Mouse (Mus musculus) stomach, postnatal 0 days (tissue): ENCODE results near the gene Cmah. TPM values are rescaled to one million over a fixed set of nuclear protein-coding genes. Genes with fewer than 3 reads are reported as not detected.

ENCODE experiments used
- ATAC-seq: fragments of 200-750 bp; cut with Nextera tagmentation; 2 replicates; pipeline ENCODE4 v1.8.0; 2017; ENCODE audit not compliant: low FRiP score, low TSS enrichment
- DNase-seq: peaks from one replicate; pipeline ENCODE4 v3.0.0-alpha.2; 2016; ENCODE audit warnings: low spot score
- H3K27ac ChIP-seq: fragments of 300-500 bp; sonication (generic); replicated peaks from 2 replicates; pipeline ENCODE4 v1.5.1; 2014; ENCODE audit warnings: mild to moderate bottlenecking, control low read depth
- H3K27me3 ChIP-seq: fragments of 300-500 bp; sonication (generic); 2 replicates; pipeline ENCODE4 v1.6.1; 2014; ENCODE audit warnings: low read length; ENCODE audit not compliant: control insufficient read depth, insufficient read depth
- H3K36me3 ChIP-seq: fragments of 300-500 bp; sonication (generic); 2 replicates; pipeline ENCODE4 v1.6.1; 2014; ENCODE audit warnings: low read length, mixed read lengths; ENCODE audit not compliant: control insufficient read depth, insufficient read depth
- H3K4me1 ChIP-seq: fragments of 300-500 bp; sonication (generic); replicated peaks from 2 replicates; pipeline ENCODE4 v1.6.1; 2014; ENCODE audit warnings: antibody characterized with exemption; ENCODE audit not compliant: control insufficient read depth, insufficient read depth
- H3K4me2 ChIP-seq: fragments of 300-500 bp; sonication (generic); replicated peaks from 2 replicates; pipeline ENCODE4 v1.6.1; 2014; ENCODE audit warnings: low read depth, mild to moderate bottlenecking, control low read depth, moderate library complexity
- H3K4me3 ChIP-seq: fragments of 300-500 bp; sonication (generic); 2 replicates; pipeline ENCODE4 v1.5.1; 2014; ENCODE audit warnings: low read depth, low read length, control low read depth
- H3K9ac ChIP-seq: fragments of 300-500 bp; sonication (generic); 2 replicates; pipeline ENCODE4 v1.6.1; 2014; ENCODE audit warnings: mild to moderate bottlenecking, low read length, control low read depth, mixed read lengths
- H3K9me3 ChIP-seq: fragments of 300-500 bp; sonication (generic); 2 replicates; pipeline ENCODE4 v1.6.1; 2016; ENCODE audit warnings: low read length; ENCODE audit not compliant: control insufficient read depth
- CTCF ChIP-seq: IDR thresholded peaks from 2 replicates; pipeline ENCODE4 v1.5.1; 2016; ENCODE audit warnings: antibody characterized with exemption, low read depth, mild to moderate bottlenecking, moderate library complexity
- EP300 ChIP-seq: optimal IDR thresholded peaks from 2 replicates; pipeline ENCODE3; 2016; ENCODE audit warnings: antibody characterized with exemption
- WGBS: fragments of 180-500 bp; shearing (Covaris S2); extraction: QIAGEN DNeasy Blood & Tissue Kit; methylation state at CpG from one replicate; pipeline ENCODE4 v1.1.7; 2014; 5-methylcytosine and 5-hydroxymethylcytosine counted together
- polyA plus RNA-seq: library from polyadenylated mRNA; unstranded; fragments of >200 nt; fragmentation: Nextera tagmentation; extraction: Ambion mirVana; gene quantifications from 2 replicates; pipeline ENCODE4 v1.2.1, GENCODE M21; 2015

Cmah gene
- polyA plus RNA-seq, 1 experiment from 2014 or later: 1.3 TPM

DNA sequence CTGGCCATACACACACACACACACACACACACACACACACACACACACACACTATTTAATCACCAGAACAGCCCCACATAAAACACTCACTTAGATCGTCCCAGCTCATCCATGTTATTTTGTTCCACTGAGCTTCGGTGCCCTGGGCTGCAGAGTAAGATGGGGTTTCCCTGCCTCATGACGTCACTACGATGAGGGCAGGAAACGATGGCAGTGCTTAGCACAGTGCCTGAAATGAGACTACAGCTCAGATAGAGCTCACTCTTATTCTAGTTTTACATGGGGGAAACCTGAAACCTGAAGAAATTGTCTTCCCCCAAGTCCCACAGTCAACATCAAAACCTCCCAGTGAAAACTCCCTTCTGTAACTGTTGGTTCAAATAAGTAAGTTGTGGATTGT is 159.9 kb downstream of the Cmah start:
- Histone ChIP-seq H3K27me3 (no peaks in the 10 kb centered on the region), H3K4me3 (no peak overlapping the region), H3K9ac (no peak overlapping the region), H3K4me1 (no peaks in the 10 kb centered on the region), H3K36me3 (no peaks in the 10 kb centered on the region), H3K9me3 (no peaks in the 10 kb centered on the region), H3K4me2 (no peak overlapping the region), H3K27ac (no peak overlapping the region)
- DNase-seq (no peak), ATAC-seq (no peak)
- TF ChIP-seq EP300 (no peak), CTCF (no peak)
- WGBS: 80% methylated on average over 5 of the region's 5 CpGs

GRCm38 (mm10) chr13:24487546-24487945 is 160.3 kb downstream of the Cmah start:
- H3K27me3 ChIP-seq: no peaks in the 10 kb centered on the region
- H3K4me1 ChIP-seq: no peaks in the 10 kb centered on the region
- WGBS: 74% methylated on average over 5 of the region's 5 CpGs
- no peak overlapping the region for H3K9ac ChIP-seq
- H3K4me2 ChIP-seq: no peak overlapping the region
- ATAC-seq: no peak
- H3K27ac ChIP-seq: no peak overlapping the region
- TF ChIP-seq EP300: no peak
- no peak for TF ChIP-seq CTCF
- no peak for DNase-seq
- no peaks in the 10 kb centered on the region for H3K9me3 ChIP-seq
- no peak overlapping the region for H3K4me3 ChIP-seq
- H3K36me3 ChIP-seq: no peaks in the 10 kb centered on the region

DNA sequence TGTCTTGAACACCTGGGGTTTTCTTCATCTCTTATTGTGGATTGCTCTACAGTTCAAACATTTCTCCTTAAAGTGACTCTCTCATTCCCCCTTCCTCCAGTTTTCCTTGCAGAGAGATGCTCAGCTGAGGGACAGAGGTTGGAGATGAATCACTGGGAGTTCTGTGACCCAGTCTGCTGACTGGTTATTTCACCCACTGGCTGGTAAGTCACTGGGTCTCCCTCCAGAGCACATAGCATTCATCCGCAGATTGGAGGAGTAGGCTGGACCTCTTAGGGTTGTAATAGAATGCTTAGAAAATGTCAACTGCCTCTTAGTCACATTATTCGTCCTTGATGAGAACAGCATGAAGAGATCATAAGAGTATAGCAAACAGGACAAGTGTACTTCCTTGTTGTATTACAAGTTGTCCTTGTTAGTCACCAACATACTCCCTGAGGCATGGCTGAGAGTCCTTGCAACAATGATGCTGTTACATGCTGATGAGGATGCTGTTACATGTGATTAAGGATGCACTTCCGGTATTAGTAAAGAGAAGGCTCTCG is 161.4 kb downstream of the Cmah start:
- ATAC-seq (no peak), DNase-seq (no peak)
- Histone ChIP-seq H3K9me3 (no peaks in the 10 kb centered on the region), H3K36me3 (no peaks in the 10 kb centered on the region), H3K4me2 (no peak overlapping the region), H3K4me1 (no peaks in the 10 kb centered on the region), H3K4me3 (no peak overlapping the region), H3K27ac (no peak overlapping the region), H3K27me3 (no peaks in the 10 kb centered on the region), H3K9ac (no peak overlapping the region)
- 92% methylated on average over 4 of the region's 4 CpGs for WGBS
- no peak for TF ChIP-seq EP300

DNA sequence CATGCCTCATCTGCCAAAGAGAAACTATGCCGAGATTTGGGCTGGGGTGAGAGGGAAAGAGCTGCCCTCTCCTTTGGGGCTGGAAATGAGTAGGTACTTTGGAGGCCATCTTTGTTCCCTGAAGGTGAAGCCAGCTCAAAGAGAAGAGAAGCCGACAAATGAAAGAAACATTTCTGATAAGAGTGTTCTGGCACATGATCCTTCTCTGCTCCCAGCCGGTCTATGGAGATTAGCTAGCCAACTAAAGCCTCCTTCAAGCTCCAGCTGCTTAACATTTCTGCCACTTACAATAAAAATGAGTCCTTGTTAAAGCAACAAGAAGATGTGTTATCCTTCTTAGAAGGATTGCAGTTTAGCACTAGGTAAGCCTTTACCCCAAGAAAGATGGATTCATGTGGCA is 162.3 kb downstream of the Cmah start:
- no peak overlapping the region for H3K9ac ChIP-seq
- H3K36me3 ChIP-seq: no peaks in the 10 kb centered on the region
- no peak overlapping the region for H3K4me3 ChIP-seq
- H3K9me3 ChIP-seq: no peaks in the 10 kb centered on the region
- H3K4me2 ChIP-seq: no peak overlapping the region
- H3K27me3 ChIP-seq: no peaks in the 10 kb centered on the region
- no peaks in the 10 kb centered on the region for H3K4me1 ChIP-seq
- ATAC-seq (no peak), DNase-seq (no peak)
- TF ChIP-seq CTCF (no peak), EP300 (no peak)
- no peak overlapping the region for H3K27ac ChIP-seq
- 71% methylated on average over 3 of the region's 3 CpGs for WGBS

DNA sequence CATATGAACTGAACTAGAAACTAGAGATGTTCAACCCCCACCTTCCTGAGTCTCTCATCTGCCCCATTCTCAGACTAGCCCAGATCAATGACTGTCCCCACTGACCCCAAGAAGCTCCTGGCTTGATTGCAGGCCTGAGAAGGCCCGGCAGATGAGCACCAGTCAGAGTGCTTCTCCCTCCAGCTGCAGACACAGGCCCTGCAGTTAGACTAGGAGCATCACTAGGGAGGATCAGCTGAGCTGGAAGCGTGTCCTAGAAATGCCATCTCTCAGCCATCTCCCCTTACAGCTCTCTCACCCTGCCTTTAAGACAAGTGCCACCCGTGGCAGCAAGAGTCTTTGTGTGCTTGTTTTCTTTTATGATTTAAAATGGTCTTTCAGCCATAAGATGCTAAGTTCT is 162.8 kb downstream of the Cmah start:
- ATAC-seq: no peak
- Histone ChIP-seq H3K4me2 (no peak overlapping the region), H3K27me3 (no peaks in the 10 kb centered on the region), H3K9me3 (no peaks in the 10 kb centered on the region), H3K36me3 (no peaks in the 10 kb centered on the region), H3K4me1 (no peaks in the 10 kb centered on the region), H3K27ac (no peak overlapping the region), H3K4me3 (no peak overlapping the region), H3K9ac (no peak overlapping the region)
- TF ChIP-seq CTCF (no peak), EP300 (no peak)
- 67% methylated on average over 3 of the region's 3 CpGs for whole genome bisulfite sequencing
- no peak for DNase-seq

GRCm38 (mm10) chr13:24491101-24491500 is 163.9 kb downstream of the Cmah start:
- Histone ChIP-seq H3K4me3 (no peak overlapping the region), H3K9me3 (no peaks in the 10 kb centered on the region), H3K36me3 (no peaks in the 10 kb centered on the region), H3K27ac (no peak overlapping the region), H3K4me1 (no peaks in the 10 kb centered on the region), H3K27me3 (no peaks in the 10 kb centered on the region), H3K4me2 (no peak overlapping the region), H3K9ac (no peak overlapping the region)
- DNase-seq (no peak), ATAC-seq (no peak)
- WGBS: 82% methylated on average over 3 of the region's 3 CpGs
- no peak for TF ChIP-seq EP300
- no peak for TF ChIP-seq CTCF
